Mouse (Mus musculus): Measurements from ENCODE around the gene Snai3. TPM values are rescaled to one million over a fixed set of nuclear protein-coding genes. Genes with fewer than 3 reads are reported as not detected.

Gene Snai3
- total RNA-seq, 2 experiments from 2014 or later = 1.0 to 1.6 TPM

DNA sequence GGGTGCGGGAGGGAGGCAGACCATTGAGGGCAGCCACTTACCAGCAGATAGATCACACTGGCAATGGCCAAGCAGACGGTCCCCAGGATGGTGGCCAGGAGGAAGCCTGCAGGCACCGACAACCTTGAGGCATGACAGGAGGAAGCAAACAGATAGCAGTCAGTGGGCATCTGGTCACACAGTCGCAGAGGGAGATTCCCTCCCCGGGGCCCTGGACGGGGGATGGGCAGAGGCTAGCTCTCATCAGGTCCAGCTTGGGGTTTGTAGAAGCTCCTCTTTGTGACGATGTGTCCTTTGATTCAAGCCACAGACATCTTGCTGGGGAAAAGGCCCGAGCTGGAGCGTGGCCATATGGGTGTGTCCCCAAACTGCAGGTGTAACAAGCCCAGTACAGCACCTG is 34.4 kb downstream of the Snai3 start:
- Histone ChIP-seq H3K4me3 (no peak overlapping the region), H3K27ac (no peak overlapping the region)
- no peak for TF ChIP-seq CTCF (IDR thresholded peaks at IDR 0.05)
- intact Hi-C loops (cut with DNase I) = no loop called here
- DNase-seq (ENCODE audit: extremely low spot score in 1 of 2, low spot score in 2 of 2) = no peak

DNA sequence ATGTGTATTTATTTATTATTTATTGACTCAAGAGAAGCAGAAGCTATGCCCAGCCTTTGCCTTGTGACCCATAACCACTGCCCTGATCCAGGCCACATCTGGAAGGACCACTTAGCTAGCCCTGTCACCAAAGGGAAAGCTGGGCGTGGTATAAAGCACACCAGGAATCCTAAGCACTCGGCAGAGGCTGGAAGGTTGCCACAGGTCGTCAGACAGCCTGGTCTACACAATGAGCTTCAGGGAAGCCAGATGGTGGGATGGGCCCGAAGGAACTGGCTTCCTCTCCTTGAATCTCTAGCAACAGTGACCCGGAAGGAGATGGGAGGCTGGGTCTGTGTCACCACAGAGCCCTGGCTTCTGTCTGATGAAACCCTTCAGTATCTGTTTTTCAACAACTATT is 36.9 kb downstream of the Snai3 start:
- Histone ChIP-seq H3K27ac (no peak overlapping the region), H3K4me3 (no peak overlapping the region)
- intact Hi-C loops (cut with DNase I) = no loop called here
- no peak for DNase-seq (ENCODE audit: extremely low spot score in 1 of 2, low spot score in 2 of 2)
- TF ChIP-seq CTCF (IDR thresholded peaks at IDR 0.05) = no peak

DNA sequence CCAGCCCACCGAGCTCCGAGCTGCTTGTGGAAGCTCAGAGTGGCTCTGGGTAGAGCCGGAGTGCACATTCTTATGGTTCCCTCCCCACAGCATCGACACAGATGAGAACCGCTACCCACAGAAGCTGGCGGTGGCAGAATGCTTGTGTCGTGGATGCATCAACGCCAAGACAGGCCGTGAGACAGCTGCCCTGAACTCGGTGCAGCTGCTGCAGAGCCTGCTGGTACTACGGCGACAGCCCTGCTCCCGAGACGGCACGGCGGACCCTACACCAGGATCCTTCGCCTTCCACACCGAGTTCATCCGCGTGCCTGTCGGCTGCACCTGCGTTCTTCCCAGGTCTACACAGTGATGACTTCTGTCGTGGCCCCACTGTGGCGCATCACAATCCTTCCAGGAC is 37.3 kb downstream of the Snai3 start:
- DNase-seq (ENCODE audit: extremely low spot score in 1 of 2, low spot score in 2 of 2) = no peak
- intact Hi-C loops (cut with DNase I) = no loop called here
- Histone ChIP-seq H3K27ac (no peak overlapping the region), H3K4me3 (no peak overlapping the region)
- no peak for TF ChIP-seq CTCF (IDR thresholded peaks at IDR 0.05)

DNA sequence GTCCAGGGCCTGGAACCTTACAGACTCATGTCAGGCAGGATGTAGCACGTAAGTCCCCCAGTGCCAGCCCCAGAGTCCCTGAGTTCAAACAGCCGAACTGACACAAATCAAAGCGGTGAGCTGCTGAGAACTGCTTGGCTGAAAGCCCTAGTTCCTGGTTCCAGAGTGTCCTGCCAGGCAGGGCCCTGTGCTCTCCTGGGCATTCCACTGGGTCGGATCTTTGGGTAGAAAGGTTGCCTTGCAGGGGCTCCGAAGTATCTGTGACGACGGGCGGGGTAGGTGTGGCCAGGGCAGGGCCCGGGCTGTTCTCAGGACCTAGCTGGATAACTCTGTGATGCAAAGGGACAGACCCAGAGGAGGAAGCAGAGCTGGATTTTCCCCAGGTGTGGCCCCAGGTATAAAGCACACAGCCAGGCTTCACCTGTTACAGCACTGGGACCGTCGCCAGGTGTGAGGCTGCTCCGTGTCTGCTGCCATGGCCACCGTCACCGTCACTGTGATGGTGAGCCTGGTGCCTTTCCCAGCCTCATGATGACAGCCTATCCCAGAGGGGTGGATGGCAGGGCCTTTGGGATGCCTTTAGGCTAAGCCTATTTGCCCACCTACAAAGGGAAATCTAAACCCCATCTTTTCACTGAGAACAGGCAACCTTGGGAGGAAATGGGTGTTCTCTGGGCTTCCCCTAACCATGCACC is 39.0 kb downstream of the Snai3 start, which contains the start of gene Il17c:
Il17c (plus strand) TSS at position 645 of the 695 bp plus-strand sequence.
- no peak for DNase-seq (ENCODE audit: extremely low spot score in 1 of 2, low spot score in 2 of 2)
- Histone ChIP-seq H3K27ac (no peak within 1 kb of the TSS), H3K4me3 (no peak within 1 kb of the TSS)
- no peak for TF ChIP-seq CTCF (IDR thresholded peaks at IDR 0.05)
- intact Hi-C loops (cut with DNase I) = no loop called here

DNA sequence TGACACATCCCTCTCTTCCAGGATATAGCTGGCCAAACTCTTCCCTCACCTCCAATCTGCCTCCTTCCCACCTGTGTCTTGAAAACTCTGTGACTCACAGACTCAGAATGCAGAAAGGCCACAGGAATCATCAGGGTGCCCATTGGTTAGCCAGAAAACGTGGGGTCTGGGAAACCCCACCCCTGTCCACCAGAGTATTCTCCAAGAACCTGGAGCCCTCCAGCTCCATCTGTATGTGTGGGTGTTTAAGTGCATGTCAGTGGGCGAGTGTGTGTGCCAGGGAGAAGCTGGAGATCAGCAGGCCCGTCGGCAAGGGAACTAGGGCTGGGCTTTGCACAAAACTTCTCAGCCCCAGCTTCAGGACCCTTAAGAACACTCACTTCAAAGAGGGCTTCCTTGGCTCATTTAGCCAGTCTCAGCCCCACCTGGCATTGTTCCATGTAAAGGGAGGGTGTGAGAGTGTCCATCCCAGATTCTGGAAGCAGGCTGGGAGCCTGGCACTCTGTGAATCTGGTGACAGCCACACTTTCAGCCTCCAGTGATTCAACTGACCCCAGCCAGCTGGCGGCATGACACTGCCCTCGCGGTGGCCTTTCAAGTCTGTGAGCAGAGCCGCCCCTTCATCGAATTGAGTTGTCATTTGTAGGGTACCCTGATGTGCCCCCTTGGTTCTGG is 40.5 kb downstream of the Snai3 start:
- intact Hi-C loops (cut with DNase I) = no loop called here
- no peak overlapping the region; the same call in 1 of the 2 replicates for H3K27ac ChIP-seq
- H3K4me3 ChIP-seq = no peak overlapping the region
- peak; percentile 30 to 59 for DNase-seq (ENCODE audit: extremely low spot score in 1 of 2, low spot score in 2 of 2)
- TF ChIP-seq CTCF (IDR thresholded peaks at IDR 0.05) = no peak; the same call in 1 of the 2 replicates

DNA sequence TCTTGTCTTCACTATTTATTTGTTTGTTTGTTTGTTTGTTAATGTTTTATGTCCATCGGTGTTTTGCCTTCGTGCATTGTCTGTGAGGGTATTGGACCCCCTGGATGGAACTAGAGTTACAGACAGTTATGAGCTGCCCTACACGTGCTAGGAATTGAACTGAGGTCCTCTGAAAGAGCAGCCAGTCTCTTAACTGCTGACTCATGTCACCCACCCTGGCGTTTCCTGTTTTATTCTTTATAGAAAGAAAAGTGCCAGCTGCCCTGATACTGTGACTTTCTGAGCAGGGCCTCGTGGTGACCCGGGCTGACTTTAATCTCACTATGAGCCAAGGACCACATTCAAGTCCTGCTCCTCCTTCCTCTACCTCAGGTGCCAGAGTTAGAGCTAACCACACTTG is 45.0 kb downstream of the Snai3 start:
- TF ChIP-seq CTCF (IDR thresholded peaks at IDR 0.05) = no peak
- DNase-seq (ENCODE audit: extremely low spot score in 1 of 2, low spot score in 2 of 2) = no peak
- intact Hi-C loops (cut with DNase I) = no loop called here
- H3K4me3 ChIP-seq = no peak overlapping the region
- no peak overlapping the region for H3K27ac ChIP-seq

DNA sequence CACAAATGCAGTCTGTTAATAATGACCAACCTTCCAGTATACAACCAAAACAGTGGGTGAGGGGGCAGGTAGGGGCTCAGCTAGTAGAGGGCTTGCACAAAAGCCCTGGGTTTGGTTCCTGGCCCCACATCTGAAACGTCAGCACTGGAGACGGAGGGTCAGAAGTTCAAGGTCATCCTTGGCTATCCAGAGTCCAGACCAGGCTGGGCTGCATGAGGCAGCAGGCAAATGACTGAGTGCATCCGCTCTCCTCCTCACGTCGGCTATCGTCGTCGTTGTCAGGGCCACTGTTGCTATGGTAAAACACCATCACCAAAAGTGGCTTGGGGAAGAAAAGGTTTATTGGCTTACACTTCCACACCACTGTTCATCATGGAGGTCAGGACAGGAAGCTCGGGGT is 46.2 kb downstream of the Snai3 start:
- Histone ChIP-seq H3K4me3 (no peak overlapping the region), H3K27ac (no peak overlapping the region)
- no peak for DNase-seq (ENCODE audit: extremely low spot score in 1 of 2, low spot score in 2 of 2)
- no peak for TF ChIP-seq CTCF (IDR thresholded peaks at IDR 0.05)
- intact Hi-C loops (cut with DNase I) = no loop called here

DNA sequence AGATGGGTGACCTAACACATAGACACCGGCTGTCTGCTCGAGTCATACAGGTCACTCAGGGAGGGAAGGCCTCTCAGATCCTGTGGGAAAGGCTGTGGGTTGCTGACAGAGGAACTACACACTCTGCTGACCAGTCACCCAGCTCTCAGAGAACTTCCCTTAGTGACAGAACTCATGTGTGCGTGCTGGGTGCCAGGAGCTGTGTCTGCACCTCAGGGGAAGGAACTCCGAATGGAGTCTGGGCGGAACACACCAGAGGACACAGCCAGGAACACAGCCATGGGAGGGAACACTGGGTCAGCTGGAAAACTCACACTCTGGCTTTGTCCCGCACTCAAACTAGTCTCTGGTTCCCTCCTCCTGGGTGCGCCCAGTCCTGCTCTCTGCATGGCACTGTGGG is 52.9 kb downstream of the Snai3 start:
- intact Hi-C loops (cut with DNase I) = no loop called here
- no peak for DNase-seq (ENCODE audit: extremely low spot score in 1 of 2, low spot score in 2 of 2)
- no peak for TF ChIP-seq CTCF (IDR thresholded peaks at IDR 0.05)
- H3K27ac ChIP-seq = no peak overlapping the region
- no peak overlapping the region for H3K4me3 ChIP-seq

DNA sequence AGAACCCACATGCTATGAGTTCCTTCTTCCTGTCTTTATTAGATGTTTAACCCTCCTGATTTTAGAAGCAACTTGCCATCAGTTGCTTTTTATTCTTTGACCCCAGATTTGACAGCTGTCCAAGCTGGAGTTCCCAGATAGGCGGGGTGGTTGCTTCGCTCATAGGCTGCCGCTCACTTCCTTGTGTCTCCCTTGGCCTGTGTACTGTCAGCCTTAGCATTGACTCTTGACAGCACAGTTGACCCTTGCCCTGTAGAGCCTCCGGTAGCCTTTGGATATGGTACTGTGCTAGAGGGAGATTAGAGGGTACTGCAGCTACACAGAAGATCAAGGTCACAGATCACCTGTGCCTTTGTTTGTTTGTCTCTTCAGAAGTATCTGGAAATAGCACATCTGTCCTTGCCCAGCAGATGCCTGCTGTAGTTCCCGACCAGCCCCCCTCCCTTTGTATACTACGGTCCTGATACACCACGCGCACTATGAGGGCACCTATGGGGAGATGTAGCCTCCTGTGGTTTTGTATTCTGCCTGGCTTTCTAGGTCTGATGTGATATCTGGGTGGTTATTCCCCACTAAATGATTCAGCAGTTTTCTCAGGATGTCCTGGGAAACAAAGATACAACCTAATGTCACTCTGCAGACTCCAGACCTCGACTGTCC is 55.3 kb downstream of the Snai3 start:
- no peak overlapping the region for H3K27ac ChIP-seq
- intact Hi-C loops (cut with DNase I) = no loop called here
- H3K4me3 ChIP-seq = no peak overlapping the region
- no peak for DNase-seq (ENCODE audit: extremely low spot score in 1 of 2, low spot score in 2 of 2)
- no peak for TF ChIP-seq CTCF (IDR thresholded peaks at IDR 0.05)

Small RNAs within 50 kb of the gene (microRNA-seq; reads per million reads assigned to microRNA genes)
- 0 reads per million in 2 experiments for gene Gm24366

Other genes with a start within 250 kb of the Snai3 start
- 10 to 100 TPM; 39.5 to 42.1 TPM for gene Zfpm1, start 178.6 kb downstream of the Snai3 start, total RNA-seq (2021)
- gene Trhr2, start 100.0 kb downstream of the Snai3 start, total RNA-seq (2021) = 10 to 100 TPM in 1 of 2 experiments, 1 to 10 TPM in 1; 7.1 to 11.4 TPM
- gene Zc3h18, start 84.1 kb downstream of the Snai3 start, total RNA-seq (2021) = 10 to 100 TPM; 42.3 to 45.0 TPM
- not detected for gene Il17c, start 38.7 kb downstream of the Snai3 start, total RNA-seq (2021)
- gene Cyba, start 27.8 kb downstream of the Snai3 start, total RNA-seq (2021) = 1 to 10 TPM; 6.6 to 7.1 TPM
- gene Mvd, start 17.3 kb downstream of the Snai3 start, total RNA-seq (2021) = 10 to 100 TPM; 20.8 to 25.3 TPM
- 10 to 100 TPM; 37.6 to 37.9 TPM for gene Rnf166, start 15.3 kb upstream of the Snai3 start, total RNA-seq (2021)
- 10 to 100 TPM; 27.0 TPM for gene Ctu2, start 15.4 kb upstream of the Snai3 start, total RNA-seq (2021)
- 1 to 10 TPM; 6.8 to 7.7 TPM for gene Piezo1, start 90.6 kb upstream of the Snai3 start, total RNA-seq (2021)
- 1 to 10 TPM; 2.5 to 5.0 TPM for gene Cdt1, start 107.3 kb upstream of the Snai3 start, total RNA-seq (2021)
- gene Aprt, start 116.2 kb upstream of the Snai3 start, total RNA-seq (2021) = 10 to 100 TPM; 52.8 to 56.0 TPM
- 1 to 10 TPM; 8.1 to 8.3 TPM for gene Galns, start 150.7 kb upstream of the Snai3 start, total RNA-seq (2021)
- 10 to 100 TPM; 69.8 to 80.3 TPM for gene Trappc2l, start 150.9 kb upstream of the Snai3 start, total RNA-seq (2021)
- gene Pabpn1l, start 162.0 kb upstream of the Snai3 start, total RNA-seq (2021) = not detected
- gene Cbfa2t3, start 238.4 kb upstream of the Snai3 start, total RNA-seq (2021) = 10 to 100 TPM; 32.8 to 48.8 TPM

All from left cerebral cortex, adult 2 months (tissue).